Mouse (Mus musculus) embryonic fibroblast, embryonic 13.5 days (primary cell): ENCODE measurements around the gene AB124611.

ENCODE experiments used
- CTCF ChIP-seq: IDR thresholded peaks from 2 replicates; pipeline ENCODE4 v1.5.1; 2011; ENCODE audit warnings: mild to moderate bottlenecking, control low read depth, low read length, moderate library complexity, borderline replicate concordance; ENCODE audit not compliant: insufficient read depth
- POLR2A ChIP-seq: IDR thresholded peaks from 2 replicates; pipeline ENCODE4 v1.6.1; 2011; ENCODE audit warnings: low read depth, mild to moderate bottlenecking, control low read depth, low read length, moderate library complexity

DNA sequence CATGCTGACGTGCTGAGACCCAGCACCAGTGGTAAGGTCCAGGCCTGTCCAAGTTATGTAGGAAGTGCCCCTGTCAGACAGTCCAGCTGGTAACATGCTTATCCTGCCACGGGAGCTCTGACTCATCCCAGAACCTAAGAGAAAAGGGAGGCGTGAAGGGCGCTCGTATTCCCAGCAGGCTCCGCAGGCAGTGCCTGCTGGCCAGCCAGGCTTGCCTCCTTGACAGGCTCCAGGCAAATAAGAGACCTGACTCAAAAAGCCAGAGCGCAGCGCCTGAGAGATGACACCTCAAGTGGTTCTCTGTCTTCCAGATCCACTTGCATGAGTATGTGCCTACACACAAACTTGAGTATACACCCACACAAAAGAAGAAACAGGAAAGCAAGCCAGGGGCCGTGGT, 31.2 kb upstream of the AB124611 start:
- TF ChIP-seq CTCF (no peak), POLR2A (peak; percentile 13; the same call in 1 of the 2 replicates)
